Mouse (Mus musculus): ENCODE results near the gene Neurl1a. TPM values are rescaled to one million over a fixed set of nuclear protein-coding genes. Genes with fewer than 3 reads are reported as not detected.

Gene Neurl1a
- polyA plus RNA-seq, 1 experiment: 0.98 TPM

GRCm38 (mm10) chr19:47166758-47167157, 11.9 kb upstream of the Neurl1a start:
- TF ChIP-seq FLI1 (IDR thresholded peaks at IDR 0.05; ENCODE audit: low read length) (no peak), GATA1 (IDR thresholded peaks at IDR 0.05; ENCODE audit: borderline replicate concordance, low read length) (no peak)
- H3K27me3 ChIP-seq (replicated peaks): peaks cover 9% of the 10 kb centered on the region
- H3K4me1 ChIP-seq: peaks cover 18% of the 10 kb centered on the region
- H3K9me3 ChIP-seq: peaks cover 6% of the 10 kb centered on the region; the same call in 1 of the 2 replicates
- H3K36me3 ChIP-seq (replicated peaks; ENCODE audit: low read length): no peaks in the 10 kb centered on the region
- H3K4me3 ChIP-seq (replicated peaks): no peak overlapping the region

GRCm38 (mm10) chr19:47167617-47168214, 10.9 kb upstream of the Neurl1a start:
- TF ChIP-seq GATA1 (IDR thresholded peaks at IDR 0.05; ENCODE audit: borderline replicate concordance, low read length) (no peak), FLI1 (IDR thresholded peaks at IDR 0.05; ENCODE audit: low read length) (no peak)
- Histone ChIP-seq H3K9me3 (peaks cover 6% of the 10 kb centered on the region; the same call in 1 of the 2 replicates), H3K4me3 (replicated peaks) (no peak overlapping the region), H3K27me3 (replicated peaks) (peaks cover 9% of the 10 kb centered on the region), H3K4me1 (peaks cover 18% of the 10 kb centered on the region), H3K36me3 (replicated peaks; ENCODE audit: low read length) (no peaks in the 10 kb centered on the region)

- no peaks in the 10 kb centered on the region for H3K36me3 ChIP-seq (replicated peaks; ENCODE audit: low read length)
- peaks cover 6% of the 10 kb centered on the region; the same call in 1 of the 2 replicates for H3K9me3 ChIP-seq
- peaks cover 18% of the 10 kb centered on the region for H3K4me1 ChIP-seq
- TF ChIP-seq FLI1 (IDR thresholded peaks at IDR 0.05; ENCODE audit: low read length) (no peak), GATA1 (IDR thresholded peaks at IDR 0.05; ENCODE audit: borderline replicate concordance, low read length) (no peak)
- peak overlapping the region; percentile 89 for H3K4me3 ChIP-seq (replicated peaks)
- peaks cover 11% of the 10 kb centered on the region for H3K27me3 ChIP-seq (replicated peaks)
Measured at GRCm38 (mm10) chr19:47168223-47168622, 10.4 kb upstream of the Neurl1a start.

- no peaks in the 10 kb centered on the region for H3K36me3 ChIP-seq (replicated peaks; ENCODE audit: low read length)
- peaks cover 6% of the 10 kb centered on the region; the same call in 1 of the 2 replicates for H3K9me3 ChIP-seq
- no peak for TF ChIP-seq GATA1 (IDR thresholded peaks at IDR 0.05; ENCODE audit: borderline replicate concordance, low read length)
- no peak for TF ChIP-seq FLI1 (IDR thresholded peaks at IDR 0.05; ENCODE audit: low read length)
- H3K4me1 ChIP-seq: peaks cover 18% of the 10 kb centered on the region
- peaks cover 16% of the 10 kb centered on the region for H3K27me3 ChIP-seq (replicated peaks)
- peak overlapping the region; percentile 89 for H3K4me3 ChIP-seq (replicated peaks)
Measured at GRCm38 (mm10) chr19:47168793-47169412, 9.7 kb upstream of the Neurl1a start.

GRCm38 (mm10) chr19:47174515-47174914, 4.1 kb upstream of the Neurl1a start:
- peaks cover 17% of the 10 kb centered on the region for H3K4me1 ChIP-seq
- peaks cover 10% of the 10 kb centered on the region for H3K9me3 ChIP-seq
- TF ChIP-seq GATA1 (IDR thresholded peaks at IDR 0.05; ENCODE audit: borderline replicate concordance, low read length) (no peak), FLI1 (IDR thresholded peaks at IDR 0.05; ENCODE audit: low read length) (no peak)
- no peaks in the 10 kb centered on the region for H3K36me3 ChIP-seq (replicated peaks; ENCODE audit: low read length)
- no peak overlapping the region for H3K4me3 ChIP-seq (replicated peaks)
- H3K27me3 ChIP-seq (replicated peaks): peaks cover 58% of the 10 kb centered on the region

GRCm38 (mm10) chr19:47175472-47175871, 3.1 kb upstream of the Neurl1a start:
- Histone ChIP-seq H3K4me1 (peaks cover 19% of the 10 kb centered on the region), H3K4me3 (replicated peaks) (no peak overlapping the region), H3K9me3 (peaks cover 5% of the 10 kb centered on the region), H3K36me3 (replicated peaks; ENCODE audit: low read length) (no peaks in the 10 kb centered on the region), H3K27me3 (replicated peaks) (peaks cover 68% of the 10 kb centered on the region)
- no peak for TF ChIP-seq FLI1 (IDR thresholded peaks at IDR 0.05; ENCODE audit: low read length)
- TF ChIP-seq GATA1 (IDR thresholded peaks at IDR 0.05; ENCODE audit: borderline replicate concordance, low read length): no peak

- H3K4me3 ChIP-seq (replicated peaks): no peak overlapping the region
- TF ChIP-seq FLI1 (IDR thresholded peaks at IDR 0.05; ENCODE audit: low read length) (no peak), GATA1 (IDR thresholded peaks at IDR 0.05; ENCODE audit: borderline replicate concordance, low read length) (no peak)
- H3K9me3 ChIP-seq: peaks cover 12% of the 10 kb centered on the region
- H3K4me1 ChIP-seq: peaks cover 19% of the 10 kb centered on the region
- peaks cover 79% of the 10 kb centered on the region for H3K27me3 ChIP-seq (replicated peaks)
- no peaks in the 10 kb centered on the region for H3K36me3 ChIP-seq (replicated peaks; ENCODE audit: low read length)
Measured at GRCm38 (mm10) chr19:47176916-47177505, 1.6 kb upstream of the Neurl1a start.

GRCm38 (mm10) chr19:47178001-47178400, 619 bp upstream of the Neurl1a start:
- TF ChIP-seq FLI1 (IDR thresholded peaks at IDR 0.05; ENCODE audit: low read length) (no peak), GATA1 (IDR thresholded peaks at IDR 0.05; ENCODE audit: borderline replicate concordance, low read length) (no peak)
- peaks cover 19% of the 10 kb centered on the region for H3K4me1 ChIP-seq
- peak overlapping the region; percentile 89 for H3K4me3 ChIP-seq (replicated peaks)
- H3K36me3 ChIP-seq (replicated peaks; ENCODE audit: low read length): no peaks in the 10 kb centered on the region
- H3K9me3 ChIP-seq: peaks cover 16% of the 10 kb centered on the region
- peaks cover 82% of the 10 kb centered on the region for H3K27me3 ChIP-seq (replicated peaks)

- Histone ChIP-seq H3K27me3 (replicated peaks) (peaks cover 83% of the 10 kb centered on the region), H3K36me3 (replicated peaks; ENCODE audit: low read length) (no peaks in the 10 kb centered on the region), H3K4me1 (peaks cover 19% of the 10 kb centered on the region), H3K9me3 (peaks cover 16% of the 10 kb centered on the region), H3K4me3 (replicated peaks) (peak overlapping the region; percentile 89)
- no peak for TF ChIP-seq GATA1 (IDR thresholded peaks at IDR 0.05; ENCODE audit: borderline replicate concordance, low read length)
- no peak for TF ChIP-seq FLI1 (IDR thresholded peaks at IDR 0.05; ENCODE audit: low read length)
Measured at GRCm38 (mm10) chr19:47179272-47179809, 721 bp downstream of the Neurl1a start.

- Histone ChIP-seq H3K27me3 (replicated peaks) (peaks cover 85% of the 10 kb centered on the region), H3K4me1 (peaks cover 19% of the 10 kb centered on the region), H3K36me3 (replicated peaks; ENCODE audit: low read length) (no peaks in the 10 kb centered on the region), H3K9me3 (peaks cover 16% of the 10 kb centered on the region), H3K4me3 (replicated peaks) (no peak overlapping the region)
- TF ChIP-seq FLI1 (IDR thresholded peaks at IDR 0.05; ENCODE audit: low read length) (no peak), GATA1 (IDR thresholded peaks at IDR 0.05; ENCODE audit: borderline replicate concordance, low read length) (no peak)
Measured at GRCm38 (mm10) chr19:47180011-47180410, 1.4 kb downstream of the Neurl1a start.

Measured in megakaryocyte, embryonic 14.5 days (primary cell).